Mouse (Mus musculus) lung, adult 2 months (tissue): ENCODE data around the gene Rpgrip1.

Experiments used
- CTCF ChIP-seq: fragments of 200-500 bp; IDR thresholded peaks from 2 replicates; pipeline ENCODE4 v1.5.1; 2011; ENCODE audit warnings: mild to moderate bottlenecking, low read length, control low read depth; ENCODE audit not compliant: insufficient read depth
- POLR2A ChIP-seq: fragments of 200-500 bp; IDR thresholded peaks from 2 replicates; pipeline ENCODE4 v1.6.1; 2011; ENCODE audit warnings: low read depth, mild to moderate bottlenecking, control low read depth, low read length, borderline replicate concordance; ENCODE audit errors: extremely low read depth

- TF ChIP-seq POLR2A (no peak), CTCF (no peak)
Observed at GRCm38 (mm10) chr14:52118456-52118822, 7.9 kb downstream of the Rpgrip1 start.
